Mouse (Mus musculus) left cerebral cortex, adult 11 months (tissue): ENCODE data around the gene Serpina16.
"Not testable (repeated sequence)": the region's sequence is repeated elsewhere in the genome, so short reads cannot be mapped to it uniquely, and the experiment has no call there.

ENCODE experiments used
- DNase-seq: peaks from one replicate; pipeline ENCODE4 v3.0.0; 2022; ENCODE audit warnings: low spot score

Gene Serpina16

GRCm38 (mm10) chr12:103676039-103676438 lies at the start of gene Serpina16:
Gene Serpina16 (minus strand): TSS chr12:103676139.
- no peak for DNase-seq

GRCm38 (mm10) chr12:103711537-103711936 lies 35.6 kb upstream of the Serpina16 start:
- no peak for DNase-seq

- no peak for DNase-seq
These were observed 34.5 kb upstream of the Serpina16 start for GRCm38 (mm10) chr12:103710405-103710804.

GRCm38 (mm10) chr12:103706113-103706512 lies 30.2 kb upstream of the Serpina16 start:
- no peak for DNase-seq

GRCm38 (mm10) chr12:103705547-103705946 lies 29.6 kb upstream of the Serpina16 start:
- no peak for DNase-seq

GRCm38 (mm10) chr12:103700144-103700750 lies 24.3 kb upstream of the Serpina16 start:
- DNase-seq, result no peak

GRCm38 (mm10) chr12:103695429-103695828 lies 19.5 kb upstream of the Serpina16 start, which contains the start of gene Serpina1f:
Gene Serpina1f (minus strand): TSS chr12:103695529.
- no peak for DNase-seq

GRCm38 (mm10) chr12:103688221-103688814 lies 12.4 kb upstream of the Serpina16 start:
- no peak for DNase-seq

GRCm38 (mm10) chr12:103687021-103687420 lies 11.1 kb upstream of the Serpina16 start:
- DNase-seq, result no peak

GRCm38 (mm10) chr12:103686050-103686449 lies 10.1 kb upstream of the Serpina16 start:
- DNase-seq, result peak; percentile 24

GRCm38 (mm10) chr12:103685386-103685785 lies 9.4 kb upstream of the Serpina16 start:
- DNase-seq, result no peak

GRCm38 (mm10) chr12:103683775-103684174 lies 7.8 kb upstream of the Serpina16 start:
- DNase-seq, result no peak

GRCm38 (mm10) chr12:103681739-103682138 lies 5.8 kb upstream of the Serpina16 start:
- no peak for DNase-seq

- DNase-seq, result no peak
These were observed 5.2 kb upstream of the Serpina16 start for GRCm38 (mm10) chr12:103681169-103681568.

- DNase-seq, result not testable (repeated sequence)
These were observed 3.9 kb upstream of the Serpina16 start for GRCm38 (mm10) chr12:103679853-103680252.

GRCm38 (mm10) chr12:103673179-103673578 lies 2.8 kb downstream of the Serpina16 start:
- DNase-seq, result no peak

- DNase-seq, result no peak
These were observed 4.5 kb downstream of the Serpina16 start for GRCm38 (mm10) chr12:103671483-103671882.

- no peak for DNase-seq
These were observed 5.0 kb downstream of the Serpina16 start for GRCm38 (mm10) chr12:103670964-103671363.

GRCm38 (mm10) chr12:103670344-103670743 lies 5.6 kb downstream of the Serpina16 start:
- DNase-seq, result no peak

GRCm38 (mm10) chr12:103665286-103665685 lies 10.7 kb downstream of the Serpina16 start:
- DNase-seq, result no peak

GRCm38 (mm10) chr12:103662053-103662452 lies 13.9 kb downstream of the Serpina16 start:
- DNase-seq, result not testable (repeated sequence)

GRCm38 (mm10) chr12:103660076-103660475 lies 15.9 kb downstream of the Serpina16 start:
- DNase-seq, result no peak

- no peak for DNase-seq
These were observed 16.8 kb downstream of the Serpina16 start for GRCm38 (mm10) chr12:103659171-103659570.

- DNase-seq, result no peak
These were observed 17.9 kb downstream of the Serpina16 start for GRCm38 (mm10) chr12:103657991-103658390.
